In the genomic region with DNA sequence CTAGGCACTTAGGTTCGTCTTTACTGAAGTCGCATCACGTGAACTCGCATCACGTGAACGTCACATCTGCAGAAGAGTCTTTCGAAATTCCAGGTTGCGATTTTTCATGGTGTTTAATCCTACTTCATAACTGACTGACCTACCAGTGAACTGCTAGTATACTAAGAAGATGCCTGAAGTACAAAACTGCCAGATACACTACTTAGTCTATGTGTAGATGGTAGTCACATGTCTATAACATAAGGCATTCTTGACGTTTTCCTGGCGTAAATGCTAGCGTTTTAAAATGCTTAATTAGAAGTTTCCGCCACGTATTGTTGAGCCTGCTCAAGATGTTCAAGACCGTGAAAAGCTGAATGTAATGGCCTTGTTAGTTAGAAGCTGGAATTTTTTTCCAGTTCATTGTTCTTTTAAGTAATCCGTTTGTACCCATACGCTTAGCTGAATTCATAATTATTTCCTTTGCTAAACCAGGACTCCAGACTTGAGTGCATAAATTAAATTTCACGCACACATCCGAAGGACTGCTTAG, we compare ENCODE assay signal across 8 mouse cellular contexts. TPM values are rescaled to one million over a fixed set of nuclear protein-coding genes. Genes with fewer than 3 reads are reported as not detected.
DNase-seq lines count a peak whose midpoint lies in the region; ATAC-seq lines count a peak whose summit lies in the region.

No protein-coding gene starts in this region.

- no peak overlapping the region for H3K27ac ChIP-seq in kidney, embryonic 15.5 days
- no peak overlapping the region for H3K27ac ChIP-seq in embryonic facial prominence, embryonic 14.5 days (replicated peaks; ENCODE audit: low read depth, low read length)
- H3K27ac ChIP-seq in limb, embryonic 12.5 days = no peak overlapping the region

- no peaks in the 10 kb centered on the region for H3K9me3 ChIP-seq in kidney, embryonic 15.5 days (replicated peaks)
- H3K9me3 ChIP-seq in embryonic facial prominence, embryonic 14.5 days (ENCODE audit: control insufficient read depth, low read length) = no peaks in the 10 kb centered on the region
- H3K9me3 ChIP-seq in limb, embryonic 12.5 days = no peaks in the 10 kb centered on the region

- no peak for DNase-seq in kidney, postnatal 25 days
- peak; percentile 68 for DNase-seq in embryonic facial prominence, embryonic 14.5 days (ENCODE audit: low spot score)
- DNase-seq in retina, embryonic 14.5 days (ENCODE audit: low spot score) = peak; percentile 63
- DNase-seq in layer of hippocampus, postnatal 14 days (ENCODE audit: low spot score in 2 of 2) = no peak
- no peak for DNase-seq in T-cell, adult 2 months (ENCODE audit: low spot score)

- H3K4me2 ChIP-seq in kidney, embryonic 15.5 days = peak overlapping the region; percentile 96
- peak overlapping the region; percentile 95 for H3K4me2 ChIP-seq in embryonic facial prominence, embryonic 14.5 days (ENCODE audit: low read depth, low read length)
- H3K4me2 ChIP-seq in limb, embryonic 12.5 days = peak overlapping the region; percentile 90

- WGBS in kidney, embryonic 15.5 days = 21% methylated on average over 18 of the region's 18 CpGs
- 11% methylated on average over 18 of the region's 18 CpGs for WGBS in embryonic facial prominence, embryonic 14.5 days
- 10% methylated on average over 18 of the region's 18 CpGs for WGBS in limb, embryonic 12.5 days

- peaks cover 26% of the 10 kb centered on the region for H3K27me3 ChIP-seq in kidney, embryonic 15.5 days
- H3K27me3 ChIP-seq in embryonic facial prominence, embryonic 14.5 days (replicated peaks; ENCODE audit: control insufficient read depth, insufficient read depth, low read length) = 0 out of 2 replicates have a peak, but pooled peaks cover 18% of the 10 kb centered on the region
- peaks cover 32% of the 10 kb centered on the region for H3K27me3 ChIP-seq in limb, embryonic 12.5 days

- no peak overlapping the region for H3K9ac ChIP-seq in kidney, embryonic 15.5 days
- peak overlapping the region; percentile 83 for H3K9ac ChIP-seq in embryonic facial prominence, embryonic 14.5 days (ENCODE audit: low read depth, low read length)
- peak overlapping the region; percentile 76; the same call in 1 of the 2 replicates for H3K9ac ChIP-seq in limb, embryonic 12.5 days (replicated peaks)

- peaks cover 17% of the 10 kb centered on the region for H3K4me1 ChIP-seq in kidney, embryonic 15.5 days
- no peaks in the 10 kb centered on the region; the same call in 1 of the 2 replicates for H3K4me1 ChIP-seq in embryonic facial prominence, embryonic 14.5 days (ENCODE audit: control insufficient read depth, insufficient read depth, low read length)
- H3K4me1 ChIP-seq in limb, embryonic 12.5 days (replicated peaks) = 0 out of 2 replicates have a peak, but pooled peaks cover 3% of the 10 kb centered on the region

- no peaks in the 10 kb centered on the region for H3K36me3 ChIP-seq in kidney, embryonic 15.5 days
- H3K36me3 ChIP-seq in embryonic facial prominence, embryonic 14.5 days (ENCODE audit: control insufficient read depth, insufficient read depth, low read length) = no peaks in the 10 kb centered on the region
- H3K36me3 ChIP-seq in limb, embryonic 12.5 days = no peaks in the 10 kb centered on the region

- H3K4me3 ChIP-seq in kidney, embryonic 15.5 days (replicated peaks) = peak overlapping the region; percentile 66
- H3K4me3 ChIP-seq in embryonic facial prominence, embryonic 14.5 days (ENCODE audit: low read depth, low read length) = peak overlapping the region; percentile 67
- H3K4me3 ChIP-seq in limb, embryonic 12.5 days (replicated peaks) = peak overlapping the region; percentile 63

- ATAC-seq in kidney, embryonic 15.5 days (replicated peaks; ENCODE audit: low FRiP score) = no peak
- no peak for ATAC-seq in embryonic facial prominence, embryonic 14.5 days (ENCODE audit: low read depth)
- no peak for ATAC-seq in limb, embryonic 12.5 days (ENCODE audit: insufficient number of reproducible peaks, insufficient read depth, low FRiP score, low TSS enrichment, low read depth)
- ATAC-seq in activated CD4-positive, CD25-positive, alpha-beta regulatory T cell, adult 4 months = no peak

RNA-seq across cellular contexts. Expression of gene Lekr1, which starts 7.9 kb away (rescaled TPM):
- 7.8 and 8.3 TPM in 2 replicates for polyA plus RNA-seq in kidney, embryonic 15.5 days (2015; fragmentation: Nextera tagmentation; extraction: Ambion mirVana)
- polyA plus RNA-seq in embryonic facial prominence, embryonic 14.5 days (2014; fragmentation: Nextera tagmentation; extraction: Ambion mirVana) = 8.0 and 8.9 TPM in 2 replicates
- 7.1 and 7.4 TPM in 2 replicates for polyA plus RNA-seq in limb, embryonic 12.5 days (2016; fragmentation: Nextera tagmentation; extraction: Ambion mirVana)
- total RNA-seq in layer of hippocampus, postnatal 14 days (2021) = 1 to 10 TPM; 6.7 to 8.1 TPM
- polyA plus RNA-seq in activated CD4-positive, CD25-positive, alpha-beta regulatory T cell, adult 4 months (2017; shearing (Covaris generic)) = 1 to 10 TPM in 1 of 2 experiments, under 1 TPM in 1; 0.46 to 1.7 TPM

Comparison
In these comparisons a context has a peak if more than half of its experiments do, and no peak if none do; other contexts are left out.
1. DNase-seq: peak in embryonic facial prominence, embryonic 14.5 days (single experiment) and retina, embryonic 14.5 days (single experiment); none in kidney, postnatal 25 days (0 of 2), layer of hippocampus, postnatal 14 days (0 of 2) and T-cell, adult 2 months (single experiment).
2. Peak in every context shown above with its lines, with median percentiles within 50 percentile points of each other: H3K4me2 ChIP-seq and H3K4me3 ChIP-seq.